Mouse (Mus musculus): ENCODE results near the gene Phf10.
"Not testable (repeated sequence)": the region's sequence is repeated elsewhere in the genome, so short reads cannot be mapped to it uniquely, and the experiment has no call there.

Gene Phf10

GRCm38 (mm10) chr17:14943009-14943728 lies 17.9 kb downstream of the Phf10 start, which contains the start of the genes Wdr27 and 1600012H06Rik:
Gene Wdr27 (minus strand): TSS chr17:14943158.
Gene 1600012H06Rik (plus strand): TSS chr17:14943184.
- peak; percentile 96 to 97 for DNase-seq (ENCODE audit: low spot score in 2 of 2)

GRCm38 (mm10) chr17:14942181-14942580 lies 18.9 kb downstream of the Phf10 start:
- DNase-seq (ENCODE audit: low spot score in 2 of 2): not testable (repeated sequence)

- DNase-seq (ENCODE audit: low spot score in 2 of 2): no peak
Observed at GRCm38 (mm10) chr17:14935841-14936605, 25.1 kb downstream of the Phf10 start.

- not testable (repeated sequence) for DNase-seq (ENCODE audit: low spot score in 2 of 2)
Observed at GRCm38 (mm10) chr17:14935280-14935679, 25.8 kb downstream of the Phf10 start.

GRCm38 (mm10) chr17:14931469-14931868 lies 29.6 kb downstream of the Phf10 start:
- no peak for DNase-seq (ENCODE audit: low spot score in 2 of 2)

- no peak for DNase-seq (ENCODE audit: low spot score in 2 of 2)
Observed at GRCm38 (mm10) chr17:14930697-14931096, 30.4 kb downstream of the Phf10 start.

GRCm38 (mm10) chr17:14928631-14929030 lies 32.4 kb downstream of the Phf10 start:
- no peak for DNase-seq (ENCODE audit: low spot score in 2 of 2)

- no peak for DNase-seq (ENCODE audit: low spot score in 2 of 2)
Observed at GRCm38 (mm10) chr17:14927644-14928218, 33.3 kb downstream of the Phf10 start.

GRCm38 (mm10) chr17:14921582-14921981 lies 39.5 kb downstream of the Phf10 start:
- no peak for DNase-seq (ENCODE audit: low spot score in 2 of 2)

- DNase-seq (ENCODE audit: low spot score in 2 of 2): no peak
Observed at GRCm38 (mm10) chr17:14917866-14918265, 43.2 kb downstream of the Phf10 start.

- DNase-seq (ENCODE audit: low spot score in 2 of 2): no peak
Observed at GRCm38 (mm10) chr17:14914401-14914800, 46.7 kb downstream of the Phf10 start.

GRCm38 (mm10) chr17:14912981-14913380 lies 48.1 kb downstream of the Phf10 start:
- no peak for DNase-seq (ENCODE audit: low spot score in 2 of 2)

GRCm38 (mm10) chr17:14912420-14912819 lies 48.7 kb downstream of the Phf10 start:
- DNase-seq (ENCODE audit: low spot score in 2 of 2): no peak

GRCm38 (mm10) chr17:14910771-14911170 lies 50.3 kb downstream of the Phf10 start:
- no peak for DNase-seq (ENCODE audit: low spot score in 2 of 2)

- no peak for DNase-seq (ENCODE audit: low spot score in 2 of 2)
Observed at GRCm38 (mm10) chr17:14909331-14909730, 51.7 kb downstream of the Phf10 start.

- no peak for DNase-seq (ENCODE audit: low spot score in 2 of 2)
Observed at GRCm38 (mm10) chr17:14907136-14907535, 53.9 kb downstream of the Phf10 start.

- DNase-seq (ENCODE audit: low spot score in 2 of 2): no peak
Observed at GRCm38 (mm10) chr17:14906611-14907010, 54.5 kb downstream of the Phf10 start.

GRCm38 (mm10) chr17:14904637-14905265 lies 56.3 kb downstream of the Phf10 start:
- peak; percentile 8 to 14 for DNase-seq (ENCODE audit: low spot score in 2 of 2)

GRCm38 (mm10) chr17:14904206-14904605 lies 56.9 kb downstream of the Phf10 start:
- DNase-seq (ENCODE audit: low spot score in 2 of 2): no peak

- no peak for DNase-seq (ENCODE audit: low spot score in 2 of 2)
Observed at GRCm38 (mm10) chr17:14903212-14903611, 57.9 kb downstream of the Phf10 start.

GRCm38 (mm10) chr17:14898972-14899371 lies 62.1 kb downstream of the Phf10 start:
- no peak for DNase-seq (ENCODE audit: low spot score in 2 of 2)

- DNase-seq (ENCODE audit: low spot score in 2 of 2): not testable (repeated sequence)
Observed at GRCm38 (mm10) chr17:14895058-14895457, 66.0 kb downstream of the Phf10 start.
